Mouse (Mus musculus) WW6 (cell line): ENCODE results near the gene Pank1.

ENCODE experiments used
- DNase-seq: peaks from one replicate; pipeline ENCODE4 v3.0.0-alpha.2; 2013; ENCODE audit warnings: low read depth, low spot score

The Pank1 gene

GRCm38 (mm10) chr19:34878603-34879541, at the start of gene Pank1:
Gene Pank1 (minus strand): TSS chr19:34879455.
- peak; percentile 47 for DNase-seq

GRCm38 (mm10) chr19:34922603-34922963, 43.3 kb upstream of the Pank1 start:
- DNase-seq: no peak

GRCm38 (mm10) chr19:34921652-34922602, 42.7 kb upstream of the Pank1 start, which contains the start of gene Kif20b:
Gene Kif20b (plus strand): TSS chr19:34922361.
- peak; percentile 84 for DNase-seq

GRCm38 (mm10) chr19:34921253-34921651, 42.0 kb upstream of the Pank1 start:
- no peak for DNase-seq

- DNase-seq: no peak
Observed at GRCm38 (mm10) chr19:34920531-34920930, 41.3 kb upstream of the Pank1 start.

GRCm38 (mm10) chr19:34920066-34920465, 40.8 kb upstream of the Pank1 start:
- no peak for DNase-seq

- DNase-seq: no peak
Observed at GRCm38 (mm10) chr19:34912366-34912765, 33.1 kb upstream of the Pank1 start.

- DNase-seq: no peak
Observed at GRCm38 (mm10) chr19:34906772-34907171, 27.5 kb upstream of the Pank1 start.

GRCm38 (mm10) chr19:34905424-34905823, 26.2 kb upstream of the Pank1 start:
- DNase-seq: no peak

- no peak for DNase-seq
Observed at GRCm38 (mm10) chr19:34904032-34904431, 24.8 kb upstream of the Pank1 start.

GRCm38 (mm10) chr19:34901735-34902134, 22.5 kb upstream of the Pank1 start:
- no peak for DNase-seq

GRCm38 (mm10) chr19:34901266-34901665, 22.0 kb upstream of the Pank1 start:
- no peak for DNase-seq

GRCm38 (mm10) chr19:34898941-34899340, 19.7 kb upstream of the Pank1 start:
- DNase-seq: no peak

GRCm38 (mm10) chr19:34897082-34897965, 18.1 kb upstream of the Pank1 start:
- no peak for DNase-seq

- no peak for DNase-seq
Observed at GRCm38 (mm10) chr19:34895082-34895481, 15.8 kb upstream of the Pank1 start.

GRCm38 (mm10) chr19:34891590-34891989, 12.3 kb upstream of the Pank1 start:
- no peak for DNase-seq

- no peak for DNase-seq
Observed at GRCm38 (mm10) chr19:34890981-34891380, 11.7 kb upstream of the Pank1 start.

- DNase-seq: no peak
Observed at GRCm38 (mm10) chr19:34886324-34886723, 7.1 kb upstream of the Pank1 start.

GRCm38 (mm10) chr19:34883526-34884224, 4.4 kb upstream of the Pank1 start:
- DNase-seq: no peak

- no peak for DNase-seq
Observed at GRCm38 (mm10) chr19:34882443-34882842, 3.2 kb upstream of the Pank1 start.

GRCm38 (mm10) chr19:34881160-34881559, 1.9 kb upstream of the Pank1 start:
- no peak for DNase-seq
